Mouse (Mus musculus): ENCODE results near the gene 9230104L09Rik. TPM values are rescaled to one million over a fixed set of nuclear protein-coding genes. Genes with fewer than 3 reads are reported as not detected.

9230104L09Rik gene
- polyA plus RNA-seq, 1 experiment from 2014 or later = 0.38 TPM

GRCm38 (mm10) chr2:148834912-148835311, 29.9 kb downstream of the 9230104L09Rik start, which contains the start of gene Cst9:
Gene Cst9 (plus strand): TSS chr2:148835147.
- Histone ChIP-seq H3K4me3 (ENCODE audit: low read length) (no peak within 1 kb of the TSS), H3K36me3 (ENCODE audit: control insufficient read depth, insufficient read depth) (no peaks in the 10 kb centered on the region), H3K27me3 (ENCODE audit: control insufficient read depth, insufficient read depth, low read length) (no peaks in the 10 kb centered on the region), H3K27ac (ENCODE audit: low read length) (no peak within 1 kb of the TSS), H3K9ac (ENCODE audit: low read length) (no peak within 1 kb of the TSS), H3K4me2 (ENCODE audit: low read depth, low read length) (no peak within 1 kb of the TSS), H3K9me3 (replicated peaks; ENCODE audit: control insufficient read depth, low read length) (no peaks in the 10 kb centered on the region), H3K4me1 (ENCODE audit: control insufficient read depth, insufficient read depth, low read length) (no peaks in the 10 kb centered on the region)
- 55% methylated on average over 4 of the region's 4 CpGs for WGBS
- no peak for ATAC-seq (replicated peaks; ENCODE audit: extremely low read depth, insufficient read depth, low FRiP score)

GRCm38 (mm10) chr2:148825986-148826385, 38.9 kb downstream of the 9230104L09Rik start:
- no peak overlapping the region for H3K9ac ChIP-seq (ENCODE audit: low read length)
- no peaks in the 10 kb centered on the region for H3K36me3 ChIP-seq (ENCODE audit: control insufficient read depth, insufficient read depth)
- no peaks in the 10 kb centered on the region for H3K9me3 ChIP-seq (replicated peaks; ENCODE audit: control insufficient read depth, low read length)
- H3K27ac ChIP-seq (ENCODE audit: low read length) = no peak overlapping the region
- H3K4me2 ChIP-seq (ENCODE audit: low read depth, low read length) = no peak overlapping the region
- 43% methylated on average over 1 of the region's 1 CpGs for WGBS
- no peaks in the 10 kb centered on the region for H3K4me1 ChIP-seq (ENCODE audit: control insufficient read depth, insufficient read depth, low read length)
- H3K4me3 ChIP-seq (ENCODE audit: low read length) = no peak overlapping the region
- no peaks in the 10 kb centered on the region for H3K27me3 ChIP-seq (ENCODE audit: control insufficient read depth, insufficient read depth, low read length)
- ATAC-seq (replicated peaks; ENCODE audit: extremely low read depth, insufficient read depth, low FRiP score) = no peak

GRCm38 (mm10) chr2:148819909-148820308, 44.9 kb downstream of the 9230104L09Rik start, which contains the start of gene Cst13:
Gene Cst13 (plus strand): TSS chr2:148820081.
- no peak within 1 kb of the TSS for H3K4me2 ChIP-seq (ENCODE audit: low read depth, low read length)
- H3K27ac ChIP-seq (ENCODE audit: low read length) = no peak within 1 kb of the TSS
- no peaks in the 10 kb centered on the region for H3K4me1 ChIP-seq (ENCODE audit: control insufficient read depth, insufficient read depth, low read length)
- no peaks in the 10 kb centered on the region for H3K9me3 ChIP-seq (replicated peaks; ENCODE audit: control insufficient read depth, low read length)
- H3K36me3 ChIP-seq (ENCODE audit: control insufficient read depth, insufficient read depth) = no peaks in the 10 kb centered on the region
- no peak for ATAC-seq (replicated peaks; ENCODE audit: extremely low read depth, insufficient read depth, low FRiP score)
- H3K9ac ChIP-seq (ENCODE audit: low read length) = no peak within 1 kb of the TSS
- no peak within 1 kb of the TSS for H3K4me3 ChIP-seq (ENCODE audit: low read length)
- no peaks in the 10 kb centered on the region for H3K27me3 ChIP-seq (ENCODE audit: control insufficient read depth, insufficient read depth, low read length)

GRCm38 (mm10) chr2:148806696-148807095, 58.1 kb downstream of the 9230104L09Rik start:
- Histone ChIP-seq H3K9me3 (replicated peaks; ENCODE audit: control insufficient read depth, low read length) (no peaks in the 10 kb centered on the region), H3K36me3 (ENCODE audit: control insufficient read depth, insufficient read depth) (no peaks in the 10 kb centered on the region), H3K27ac (ENCODE audit: low read length) (no peak overlapping the region), H3K27me3 (ENCODE audit: control insufficient read depth, insufficient read depth, low read length) (no peaks in the 10 kb centered on the region), H3K4me2 (ENCODE audit: low read depth, low read length) (no peak overlapping the region), H3K9ac (ENCODE audit: low read length) (no peak overlapping the region), H3K4me3 (ENCODE audit: low read length) (no peak overlapping the region), H3K4me1 (ENCODE audit: control insufficient read depth, insufficient read depth, low read length) (peaks cover 1% of the 10 kb centered on the region; the same call in 1 of the 2 replicates)
- ATAC-seq (replicated peaks; ENCODE audit: extremely low read depth, insufficient read depth, low FRiP score) = no peak
- 72% methylated on average over 6 of the region's 6 CpGs for WGBS

GRCm38 (mm10) chr2:148801491-148801921, 63.3 kb downstream of the 9230104L09Rik start:
- H3K27me3 ChIP-seq (ENCODE audit: control insufficient read depth, insufficient read depth, low read length) = no peaks in the 10 kb centered on the region
- WGBS = 26% methylated on average over 3 of the region's 3 CpGs
- no peak overlapping the region for H3K27ac ChIP-seq (ENCODE audit: low read length)
- H3K9ac ChIP-seq (ENCODE audit: low read length) = no peak overlapping the region
- peak; percentile 41; the same call in 1 of the 2 replicates for ATAC-seq (replicated peaks; ENCODE audit: extremely low read depth, insufficient read depth, low FRiP score)
- H3K4me1 ChIP-seq (ENCODE audit: control insufficient read depth, insufficient read depth, low read length) = peaks cover 9% of the 10 kb centered on the region; the same call in 1 of the 2 replicates
- H3K4me2 ChIP-seq (ENCODE audit: low read depth, low read length) = no peak overlapping the region
- H3K4me3 ChIP-seq (ENCODE audit: low read length) = no peak overlapping the region
- H3K9me3 ChIP-seq (replicated peaks; ENCODE audit: control insufficient read depth, low read length) = no peaks in the 10 kb centered on the region
- no peaks in the 10 kb centered on the region for H3K36me3 ChIP-seq (ENCODE audit: control insufficient read depth, insufficient read depth)

- peaks cover 9% of the 10 kb centered on the region; the same call in 1 of the 2 replicates for H3K4me1 ChIP-seq (ENCODE audit: control insufficient read depth, insufficient read depth, low read length)
- ATAC-seq (replicated peaks; ENCODE audit: extremely low read depth, insufficient read depth, low FRiP score) = no peak
- H3K27ac ChIP-seq (ENCODE audit: low read length) = no peak within 1 kb of the TSS
- no peaks in the 10 kb centered on the region for H3K36me3 ChIP-seq (ENCODE audit: control insufficient read depth, insufficient read depth)
- H3K27me3 ChIP-seq (ENCODE audit: control insufficient read depth, insufficient read depth, low read length) = no peaks in the 10 kb centered on the region
- no peaks in the 10 kb centered on the region for H3K9me3 ChIP-seq (replicated peaks; ENCODE audit: control insufficient read depth, low read length)
- no peak within 1 kb of the TSS for H3K9ac ChIP-seq (ENCODE audit: low read length)
- 75% methylated on average over 1 of the region's 1 CpGs for WGBS
- no peak within 1 kb of the TSS for H3K4me3 ChIP-seq (ENCODE audit: low read length)
- no peak within 1 kb of the TSS for H3K4me2 ChIP-seq (ENCODE audit: low read depth, low read length)
These were observed 66.4 kb downstream of the 9230104L09Rik start, which contains the start of gene Cst8 for GRCm38 (mm10) chr2:148798485-148798884. Gene Cst8 (plus strand): TSS chr2:148798785.

Other genes starting within 250 kb of the 9230104L09Rik start
- 50.5 and 61.3 TPM in 2 replicates for gene Nxt1, start 192.4 kb downstream of the 9230104L09Rik start, polyA plus RNA-seq (2015; fragmentation: Nextera tagmentation; extraction: Ambion mirVana)
- 15.9 and 17.5 TPM in 2 replicates for gene Gzf1, start 184.0 kb downstream of the 9230104L09Rik start, polyA plus RNA-seq (2015; fragmentation: Nextera tagmentation; extraction: Ambion mirVana)
- 2.4 and 2.5 TPM in 2 replicates for gene Napb, start 132.6 kb downstream of the 9230104L09Rik start, polyA plus RNA-seq (2015; fragmentation: Nextera tagmentation; extraction: Ambion mirVana)
- gene Cstl1, start 114.7 kb downstream of the 9230104L09Rik start, polyA plus RNA-seq (2015; fragmentation: Nextera tagmentation; extraction: Ambion mirVana) = not detected in 2 replicates
- not detected in 2 replicates for gene Cst11, start 93.5 kb downstream of the 9230104L09Rik start, polyA plus RNA-seq (2015; fragmentation: Nextera tagmentation; extraction: Ambion mirVana)
- gene 8030411F24Rik, start 83.0 kb downstream of the 9230104L09Rik start, polyA plus RNA-seq (2015; fragmentation: Nextera tagmentation; extraction: Ambion mirVana) = not detected in 2 replicates
- not detected in 2 replicates for gene Cst12, start 75.7 kb downstream of the 9230104L09Rik start, polyA plus RNA-seq (2015; fragmentation: Nextera tagmentation; extraction: Ambion mirVana)
- not detected in 2 replicates for gene Cst8, start 66.3 kb downstream of the 9230104L09Rik start, polyA plus RNA-seq (2015; fragmentation: Nextera tagmentation; extraction: Ambion mirVana)
- not detected in 2 replicates for gene Cst13, start 45.0 kb downstream of the 9230104L09Rik start, polyA plus RNA-seq (2015; fragmentation: Nextera tagmentation; extraction: Ambion mirVana)
- 2.8 and 4.5 TPM in 2 replicates for gene Cst9, start 29.9 kb downstream of the 9230104L09Rik start, polyA plus RNA-seq (2015; fragmentation: Nextera tagmentation; extraction: Ambion mirVana)
- 721 and 724 TPM in 2 replicates for gene Cst3, start 10.7 kb upstream of the 9230104L09Rik start, polyA plus RNA-seq (2015; fragmentation: Nextera tagmentation; extraction: Ambion mirVana)
- not detected in 2 replicates for gene Gm1330, start 138.2 kb upstream of the 9230104L09Rik start, polyA plus RNA-seq (2015; fragmentation: Nextera tagmentation; extraction: Ambion mirVana)
- not detected in 2 replicates for gene Gm10750, start 152.2 kb upstream of the 9230104L09Rik start, polyA plus RNA-seq (2015; fragmentation: Nextera tagmentation; extraction: Ambion mirVana)